Mouse (Mus musculus) adrenal gland, adult 18-20 months (tissue): Measurements from ENCODE around the gene Pnp. TPM values are rescaled to one million over a fixed set of nuclear protein-coding genes. Genes with fewer than 3 reads are reported as not detected.
"Not testable (repeated sequence)": the region's sequence is repeated elsewhere in the genome, so short reads cannot be mapped to it uniquely, and the experiment has no call there.

Source experiments
- DNase-seq, 2 experiments: peaks; one replicate each; pipeline ENCODE4 v3.0.0; 2021 to 2022; ENCODE audit warnings: low spot score in 2 of 2
- total RNA-seq, 2 experiments: library from RNA; stranded (reverse); gene quantifications; 1 replicate in 1 of 2; 2 replicates in 1 of 2; pipeline ENCODE4 v1.2.3; 2021

Pnp gene
- total RNA-seq, 2 experiments from 2014 or later: 35.0 to 40.3 TPM

DNA sequence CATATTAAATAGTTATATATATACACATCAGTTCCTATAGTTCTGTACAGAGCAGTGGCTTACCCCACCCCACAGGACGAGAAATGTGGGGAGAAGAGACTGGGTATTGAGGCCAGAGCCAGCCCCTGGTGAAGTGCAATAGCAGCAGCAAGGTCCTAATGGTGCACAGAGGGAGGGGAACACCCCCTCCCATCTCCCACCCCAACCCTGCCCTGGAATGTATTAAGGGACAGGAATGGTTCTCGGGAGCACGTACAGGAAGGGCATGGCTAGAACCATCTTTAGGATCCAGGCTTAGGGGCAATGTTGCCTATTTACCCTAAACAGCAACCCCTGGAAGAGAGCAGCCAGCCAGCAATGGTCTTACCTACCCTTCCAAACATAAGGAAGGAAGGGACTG, 3.5 kb upstream of the Pnp start:
- DNase-seq: no peak

DNA sequence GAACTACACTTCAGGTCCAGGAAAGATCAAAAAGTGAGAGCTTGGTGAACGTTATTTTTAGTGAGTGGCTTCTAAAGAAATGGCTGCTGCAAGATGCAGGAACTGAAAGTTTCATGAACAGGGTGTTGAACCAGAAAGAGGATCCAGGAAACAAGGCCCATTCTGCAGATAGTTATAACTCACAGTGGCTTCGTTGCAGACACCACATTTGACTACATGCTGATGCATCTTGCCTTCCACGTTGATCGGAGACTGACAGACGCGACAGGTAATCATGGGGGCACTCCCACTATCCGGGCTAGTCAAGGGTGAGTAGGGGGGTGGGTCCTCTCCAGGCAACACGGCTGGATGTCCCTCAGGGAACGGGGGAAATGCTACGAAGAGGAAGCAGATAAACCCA, 931 bp upstream of the Pnp start:
- DNase-seq: no peak

DNA sequence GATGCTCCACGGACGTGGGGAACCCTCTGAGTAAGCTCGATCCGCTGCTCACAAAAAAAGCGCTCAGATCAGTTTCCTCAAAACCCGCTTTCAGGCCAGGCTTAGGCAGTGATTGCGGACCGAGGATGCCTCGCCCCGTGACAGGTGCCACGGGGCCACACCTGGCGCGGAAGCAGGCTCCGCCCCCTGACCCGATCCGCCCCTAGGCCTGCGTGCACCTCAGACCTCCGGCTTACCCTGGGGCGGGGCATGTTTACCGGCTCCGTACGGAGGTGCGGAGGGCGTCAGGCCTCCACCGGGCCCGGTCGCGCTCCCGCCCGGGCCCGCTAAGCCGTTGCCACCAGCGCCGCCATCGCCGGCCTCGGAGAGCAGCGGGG, 517 bp upstream of the Pnp start:
- DNase-seq: no peak

DNA sequence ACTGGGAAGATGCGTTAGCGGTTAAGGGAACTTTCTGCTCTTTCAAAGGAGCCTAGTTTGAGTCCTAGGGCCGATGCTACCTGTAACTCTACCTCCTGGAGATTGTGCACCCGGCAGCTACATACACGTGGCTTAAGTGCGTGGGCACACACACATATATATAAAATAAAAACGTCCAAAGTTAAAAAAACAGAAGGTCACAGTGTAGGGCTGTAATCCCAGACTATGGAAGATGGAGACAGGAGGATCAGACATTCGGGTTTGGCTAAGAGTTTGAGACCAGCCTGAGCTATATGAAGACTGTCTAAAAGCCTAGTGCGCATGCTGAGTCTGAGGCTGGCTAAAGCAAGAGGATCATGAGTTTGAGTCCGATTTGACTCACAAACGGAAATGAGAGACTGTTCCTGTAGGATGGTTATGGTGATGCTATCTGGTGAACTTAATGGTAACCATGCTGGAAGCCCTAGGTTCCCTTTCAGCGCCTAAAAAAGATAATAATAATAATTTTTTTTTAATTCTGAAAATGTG, 675 bp downstream of the Pnp start:
- no peak for DNase-seq

DNA sequence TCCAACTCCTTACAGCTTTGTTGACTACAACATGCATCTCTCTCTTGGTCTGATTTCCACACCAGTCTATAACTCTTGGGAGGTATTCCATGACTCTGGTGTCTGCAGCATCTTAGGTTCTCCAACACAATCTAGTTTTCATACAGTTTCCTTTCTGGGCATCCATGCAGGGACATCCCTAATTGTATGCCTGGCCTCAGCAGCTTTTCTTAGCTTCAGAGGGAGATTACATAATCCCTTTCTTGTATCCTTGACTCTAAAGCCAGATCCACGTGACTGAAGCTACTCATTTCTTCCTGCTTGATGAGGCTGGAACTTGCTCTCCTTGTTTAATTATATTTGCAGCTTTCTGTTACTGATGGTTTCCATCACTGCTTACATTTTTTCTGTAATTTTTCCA, 5.8 kb downstream of the Pnp start:
- DNase-seq: no peak

DNA sequence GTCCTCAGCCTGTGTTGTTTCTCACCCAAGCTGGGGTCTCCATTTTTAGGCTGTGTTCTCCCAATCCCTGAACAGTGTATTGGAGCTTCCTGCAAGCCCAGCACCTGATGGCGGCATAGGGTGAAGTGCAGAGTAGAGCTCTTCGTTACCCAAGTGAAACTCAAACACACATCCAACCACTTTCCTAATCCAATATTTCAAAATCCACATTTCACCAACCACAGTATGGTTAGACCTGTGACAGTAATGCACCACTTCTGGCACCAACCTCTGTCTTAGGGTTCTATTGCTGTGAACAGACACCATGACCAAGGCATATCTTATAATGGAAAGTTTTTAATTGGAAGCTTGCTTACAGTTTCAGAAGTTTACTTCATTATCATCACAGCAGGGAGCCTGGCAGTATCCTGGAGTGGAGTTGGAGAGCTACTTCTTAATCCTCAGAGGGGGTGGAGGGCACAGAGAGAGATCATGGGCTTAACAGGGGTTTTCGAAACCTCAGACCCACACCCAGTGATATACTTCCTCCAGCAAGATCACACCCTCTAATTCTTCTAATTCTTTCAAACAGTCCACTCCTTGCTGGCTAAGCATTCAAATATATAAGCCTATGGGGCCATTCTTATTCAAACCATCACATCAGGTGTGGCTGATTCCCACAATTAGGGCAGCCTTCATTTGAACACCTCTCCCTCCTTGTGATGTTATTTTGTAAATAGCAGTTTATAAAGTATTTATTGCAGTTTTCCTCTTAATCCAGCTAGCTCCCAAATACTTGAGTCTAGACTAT, 7.4 kb downstream of the Pnp start:
- no peak for DNase-seq

DNA sequence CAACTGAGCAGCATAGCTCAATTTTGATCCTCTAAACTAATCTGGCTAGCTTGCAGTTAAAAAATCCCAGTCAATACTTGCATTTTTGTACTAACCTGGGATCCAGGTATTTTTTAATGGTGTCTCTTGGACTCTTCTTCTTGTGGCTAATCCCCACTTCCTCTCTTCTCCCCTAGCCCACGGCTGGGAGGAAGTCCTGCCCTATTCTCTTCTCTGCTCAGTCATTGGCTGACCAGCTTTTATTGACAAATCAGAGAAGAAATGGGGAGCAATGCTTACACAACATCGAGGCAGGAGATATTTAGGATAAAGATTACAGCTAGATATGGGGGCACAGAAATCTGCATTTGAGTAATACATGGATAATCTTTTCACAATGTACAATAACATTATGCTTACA, 8.1 kb downstream of the Pnp start:
- DNase-seq: no peak

DNA sequence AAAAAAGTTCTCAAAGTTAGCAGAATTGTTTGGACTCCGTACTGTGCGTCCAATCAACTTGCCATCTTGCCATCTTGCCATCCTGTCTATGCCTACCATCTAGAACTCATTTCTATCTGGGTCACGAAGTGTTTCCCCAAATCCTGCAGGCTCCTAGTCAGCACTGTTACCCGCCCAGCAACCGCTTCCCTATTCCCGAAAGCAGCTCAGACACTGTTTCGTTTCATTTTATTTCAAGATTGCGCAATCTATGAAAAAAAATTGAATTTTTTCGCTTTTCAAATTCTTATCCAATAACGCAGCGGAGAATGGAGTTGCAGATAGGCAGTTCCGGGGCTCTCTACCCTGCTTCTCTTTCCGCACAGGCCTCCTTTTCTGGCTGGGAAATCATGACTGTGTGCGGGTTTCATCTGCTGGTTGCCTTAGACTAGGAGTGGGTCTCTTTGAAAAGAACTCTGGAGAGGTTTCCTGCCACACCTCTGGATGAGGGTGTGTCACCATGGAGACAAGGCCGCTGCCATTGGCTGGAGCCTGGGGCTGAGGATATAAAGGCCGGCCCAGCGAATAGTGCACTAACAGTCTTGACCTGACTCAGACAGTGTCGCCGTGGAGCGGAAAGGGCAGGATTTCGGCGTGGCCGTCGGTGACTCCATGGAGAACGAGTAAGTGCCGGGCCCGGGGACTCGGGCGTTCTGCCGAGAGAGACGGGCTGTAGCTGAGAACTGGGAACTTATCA, 13.2 kb downstream of the Pnp start, which contains the start of gene Gm49342:
Gene Gm49342 (plus strand): TSS at position 586 of the 736 bp plus-strand sequence.
- peak; percentile 97 to 99 for DNase-seq

DNA sequence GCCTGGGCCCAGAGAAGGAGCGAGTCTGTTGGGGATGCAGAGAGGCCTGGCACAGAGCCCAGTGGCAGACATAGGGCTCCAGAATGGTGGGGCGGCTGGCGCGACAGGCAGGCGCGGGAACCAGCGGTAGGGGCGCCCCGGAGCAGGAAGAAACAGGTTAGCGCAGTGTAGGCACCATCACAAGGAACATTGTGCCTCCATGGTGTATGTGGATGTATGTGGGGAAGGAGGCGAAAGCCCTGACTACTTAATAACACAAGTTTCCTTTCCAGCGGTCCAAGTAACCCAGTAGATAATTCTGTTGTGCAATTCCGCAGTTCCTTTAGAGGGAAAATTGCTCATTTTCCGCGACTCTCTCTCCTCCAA, 13.8 kb downstream of the Pnp start:
- not testable (repeated sequence) for DNase-seq

DNA sequence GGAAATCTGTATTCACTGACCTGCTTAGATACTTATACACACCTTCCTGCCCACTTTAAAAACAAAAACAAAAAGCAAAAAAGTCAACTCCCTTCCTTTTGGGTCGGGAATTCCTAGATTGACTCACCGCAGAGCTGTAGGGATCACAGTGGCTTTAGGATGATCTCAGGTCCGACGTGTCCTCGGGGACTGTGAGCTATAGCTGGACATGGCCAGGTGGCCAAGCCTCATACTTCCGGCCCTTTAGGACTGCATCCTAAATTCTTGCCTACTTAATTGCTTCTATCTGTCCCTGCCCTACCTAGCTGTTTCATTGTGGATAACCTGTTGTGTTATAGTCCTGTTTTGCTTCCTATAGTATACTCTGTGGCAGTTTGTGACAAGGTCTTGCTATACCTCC, 14.2 kb downstream of the Pnp start:
- DNase-seq: not testable (repeated sequence)

DNA sequence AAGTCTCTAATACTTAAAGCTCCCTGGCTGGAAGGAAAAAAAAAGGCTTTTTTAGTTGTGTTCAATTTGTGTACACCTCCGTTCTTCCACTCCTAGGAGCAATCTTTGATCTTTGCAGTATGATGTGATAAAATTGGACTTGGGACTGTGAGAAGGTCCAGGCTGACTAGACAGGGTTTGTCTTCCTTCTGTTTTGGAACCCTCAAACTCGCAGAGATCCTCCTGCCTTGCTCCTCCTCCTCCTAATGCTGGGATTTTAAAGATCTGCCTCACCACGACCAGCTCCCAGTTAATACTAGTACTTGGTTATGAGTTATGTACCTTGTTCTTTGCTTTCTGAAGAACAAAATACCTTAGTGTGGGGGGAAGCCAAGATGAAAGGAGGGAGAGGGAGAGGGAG, 14.6 kb downstream of the Pnp start:
- DNase-seq: not testable (repeated sequence)

DNA sequence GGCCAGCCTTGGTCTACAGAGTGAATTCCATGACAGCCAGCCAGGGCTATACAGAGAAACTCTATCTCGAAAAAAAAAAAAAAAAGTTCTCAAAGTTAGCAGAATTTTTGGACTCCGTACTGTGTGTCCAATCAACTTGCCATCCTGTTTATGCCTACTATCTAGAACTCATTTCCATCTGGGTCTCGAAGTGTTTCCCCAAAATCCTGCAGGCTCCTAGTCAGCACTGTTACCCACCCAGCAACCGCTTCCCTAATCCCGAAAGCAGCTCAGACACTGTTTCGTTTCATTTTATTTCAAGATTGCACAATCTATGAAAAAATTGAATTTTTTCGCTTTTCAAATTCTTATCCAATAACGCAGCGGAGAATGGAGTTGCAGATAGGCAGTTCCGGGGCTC, 24.6 kb downstream of the Pnp start:
- DNase-seq: no peak

DNA sequence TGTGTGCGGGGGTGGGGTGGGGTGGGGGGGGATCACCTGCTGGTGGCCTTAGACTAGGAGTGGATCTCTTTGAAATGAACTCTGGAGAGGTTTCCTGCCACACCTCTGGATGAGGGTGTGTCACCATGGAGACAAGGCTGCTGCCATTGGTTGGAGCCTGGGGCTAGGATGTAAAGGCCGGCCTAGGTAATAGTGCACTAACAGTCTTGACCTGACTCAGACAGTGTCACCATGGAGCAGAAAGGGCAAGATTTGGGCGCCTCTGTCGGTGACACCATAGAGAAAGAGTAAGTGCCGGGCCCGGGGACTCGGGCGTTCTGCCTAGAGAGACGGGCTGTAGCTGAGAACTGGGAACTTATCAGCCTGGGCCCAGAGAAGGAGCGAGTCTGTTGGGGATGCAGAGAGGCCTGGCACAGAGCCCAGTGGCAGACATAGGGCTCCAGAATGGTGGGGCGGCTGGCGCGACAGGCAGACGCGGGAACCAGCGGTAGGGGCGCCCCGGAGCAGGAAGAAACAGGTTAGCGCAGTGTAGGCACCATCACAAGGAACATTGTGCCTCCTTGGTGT, 25.1 kb downstream of the Pnp start, which contains the start of gene Pnp2:
Gene Pnp2 (plus strand): TSS at position 51 of the 567 bp plus-strand sequence.
- DNase-seq: peak; percentile 32 to 48

DNA sequence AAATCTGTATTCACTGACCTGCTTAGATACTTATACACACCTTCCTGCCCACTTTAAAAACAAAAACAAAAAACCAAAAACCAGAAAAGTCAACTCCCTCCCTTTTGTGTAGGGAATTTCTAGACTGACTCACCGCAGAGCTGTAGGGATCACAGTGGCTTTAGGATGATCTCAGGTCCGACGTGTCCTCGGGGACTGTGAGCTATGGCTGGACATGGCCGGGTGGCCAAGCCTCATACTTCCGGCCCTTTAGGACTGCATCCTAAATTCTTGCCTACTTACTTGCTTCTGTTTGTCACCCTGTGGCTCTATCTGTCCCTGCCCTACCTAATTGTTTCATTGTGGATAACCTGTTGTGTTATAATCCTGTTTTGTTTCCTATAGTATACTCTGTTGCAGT, 25.8 kb downstream of the Pnp start:
- DNase-seq: not testable (repeated sequence)

DNA sequence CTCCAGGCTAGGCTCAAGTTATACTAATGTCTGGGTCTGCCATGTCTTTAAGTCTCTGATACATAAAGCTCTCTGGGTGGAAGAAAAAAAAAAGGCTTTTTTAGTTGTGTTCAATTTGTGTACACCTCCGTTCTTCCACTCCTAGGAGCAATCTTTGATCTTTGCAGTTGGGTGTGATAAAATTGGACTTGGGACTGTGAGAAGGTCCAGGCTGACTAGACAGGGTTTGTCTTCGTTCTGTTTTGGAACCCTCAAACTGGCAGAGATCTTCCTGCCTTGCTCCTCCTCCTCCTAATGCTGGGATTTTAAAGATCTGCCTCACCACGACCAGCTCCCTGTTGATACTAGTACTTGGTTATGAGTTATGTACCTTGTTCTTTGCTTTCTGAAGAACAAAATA, 26.3 kb downstream of the Pnp start:
- DNase-seq: not testable (repeated sequence)

DNA sequence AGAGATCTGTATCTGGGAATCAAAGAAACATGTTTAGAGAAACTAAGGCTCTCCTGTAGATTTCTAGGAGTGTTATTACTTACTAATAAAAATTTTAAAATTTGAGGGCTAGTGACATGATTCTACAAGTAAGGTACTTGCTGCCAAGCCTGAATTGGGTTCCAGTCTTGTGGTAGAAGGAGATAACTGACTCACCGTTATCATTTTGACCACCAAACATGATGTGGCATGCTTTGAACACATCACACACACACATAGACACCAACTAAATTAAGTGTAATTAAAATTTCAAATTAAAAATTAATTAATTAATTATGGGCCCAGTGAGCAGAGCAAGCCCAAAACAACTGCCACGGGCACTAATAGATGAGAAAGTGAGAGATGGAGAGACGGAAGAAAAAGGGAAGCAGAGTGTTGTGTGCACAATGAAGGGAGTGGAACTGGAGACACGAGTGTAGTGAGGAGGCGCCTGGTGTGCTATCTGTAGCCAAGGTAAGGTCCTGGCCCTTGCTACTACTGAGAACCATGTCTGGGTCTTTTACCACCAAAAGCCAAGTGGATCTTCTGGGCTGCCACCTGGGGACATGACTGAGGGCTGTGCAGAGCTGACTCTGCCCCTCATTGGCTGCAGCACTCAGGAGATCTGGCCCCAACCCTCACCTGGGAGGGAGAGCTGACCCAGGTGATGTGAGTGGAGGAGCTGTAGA, 27.6 kb downstream of the Pnp start:
- not testable (repeated sequence) for DNase-seq

DNA sequence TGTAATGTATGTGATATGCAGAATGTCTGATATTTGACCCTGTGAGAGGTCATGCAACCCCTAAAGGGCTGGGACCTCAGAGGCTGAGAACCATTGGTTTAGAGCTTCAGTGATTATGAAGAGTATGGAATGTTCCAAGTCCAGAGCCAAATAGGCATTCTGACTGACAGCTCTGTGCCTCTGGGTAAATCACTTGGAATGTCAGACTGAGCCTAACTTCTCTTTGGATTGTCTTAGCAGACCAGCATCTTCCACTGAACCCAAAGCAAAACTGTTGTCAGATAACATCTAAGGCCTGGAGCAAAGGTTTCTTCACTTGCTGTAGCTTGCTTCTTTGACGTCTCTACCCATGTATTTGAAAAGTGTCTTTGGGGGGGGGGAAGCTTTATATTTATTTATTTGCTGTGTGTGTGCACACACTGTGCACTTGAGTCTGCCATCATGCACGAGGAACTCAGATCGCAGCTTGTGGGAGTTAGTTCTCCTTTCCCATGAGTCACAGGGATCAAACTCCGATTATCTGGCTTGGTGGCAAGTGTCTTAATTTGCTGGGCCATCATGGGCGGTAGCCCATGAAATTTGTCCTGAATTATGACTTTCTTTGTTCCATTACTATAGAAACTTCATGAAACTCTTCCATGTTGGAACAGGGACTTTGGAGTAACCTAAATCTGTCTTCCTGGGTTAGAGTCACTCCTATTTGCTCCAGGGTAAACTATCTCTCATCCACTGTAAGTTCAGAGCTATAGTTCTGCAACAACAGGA, 37.5 kb downstream of the Pnp start:
- no peak for DNase-seq

DNA sequence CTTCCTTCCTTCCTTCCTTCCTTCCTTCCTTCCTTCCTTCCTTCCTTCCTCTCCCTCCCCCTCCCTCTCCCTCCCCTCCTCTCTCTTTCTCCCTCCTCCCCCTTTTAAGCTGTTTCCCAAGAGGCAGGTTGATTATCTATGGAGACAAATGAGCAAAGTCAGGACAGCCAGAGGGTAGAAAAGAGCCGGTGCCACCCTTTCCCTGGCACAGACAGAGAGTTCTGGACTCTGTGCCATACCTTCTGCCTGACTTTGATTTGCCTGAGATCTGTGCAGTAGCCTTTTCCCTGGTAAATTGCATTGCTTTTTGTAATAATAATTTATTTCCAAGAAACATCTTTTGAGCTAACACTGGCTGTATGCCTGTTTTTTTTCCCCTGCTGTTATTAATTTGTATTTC, 38.2 kb downstream of the Pnp start:
- DNase-seq: no peak

DNA sequence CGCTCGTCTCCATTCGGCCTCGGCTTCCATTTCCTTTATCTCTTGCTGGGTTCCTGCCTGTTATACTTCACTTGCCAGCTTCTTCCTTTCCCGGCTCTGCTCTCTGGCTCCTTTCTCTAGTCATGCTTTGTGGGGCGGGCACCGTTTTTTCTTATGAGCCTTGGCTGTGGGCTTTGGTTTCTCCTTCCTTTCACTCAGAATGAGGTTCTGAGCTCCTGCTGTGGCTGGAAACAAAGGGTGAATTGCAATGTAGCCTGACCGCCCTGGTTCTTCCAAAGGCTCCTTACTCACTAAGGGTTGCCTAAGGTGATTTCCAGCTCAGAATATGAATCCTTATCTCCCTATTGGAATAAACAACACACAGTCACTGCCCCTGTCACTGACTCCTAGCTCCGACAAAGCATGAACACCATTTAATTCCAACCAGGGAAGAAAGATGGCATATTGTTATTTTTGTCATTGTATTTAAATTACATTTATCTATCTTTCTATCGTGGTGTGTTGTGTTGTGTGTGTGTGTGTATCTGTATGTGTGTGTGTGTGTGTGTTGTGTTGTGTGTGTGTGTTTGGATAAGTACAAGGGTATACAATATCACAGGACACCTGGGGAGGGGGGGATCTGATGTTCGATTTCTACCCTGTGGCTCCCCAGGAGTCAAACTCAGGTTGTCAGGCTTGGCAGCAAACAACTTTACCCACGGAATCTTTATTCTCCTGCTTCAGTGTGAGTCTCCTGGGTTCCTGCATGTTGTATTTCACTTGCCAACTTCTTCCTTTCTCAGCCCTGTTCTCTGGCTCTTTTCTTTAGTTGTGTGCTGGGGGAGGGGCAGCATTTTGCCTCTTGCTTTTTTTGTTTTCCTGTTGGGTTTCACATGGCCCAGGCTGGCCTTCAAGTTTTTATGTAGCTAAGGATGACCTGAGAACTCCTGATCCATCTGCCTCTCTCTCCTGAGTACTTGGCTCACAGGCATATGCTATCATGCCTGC, 39.0 kb downstream of the Pnp start:
- no peak for DNase-seq
